Mouse (Mus musculus) hindbrain, embryonic 12.5 days (tissue): ENCODE results near the gene Frmd4b. TPM values are rescaled to one million over a fixed set of nuclear protein-coding genes. Genes with fewer than 3 reads are reported as not detected.

Experiments
- ATAC-seq: fragments of 200-750 bp; cut with Nextera tagmentation; 2 replicates; pipeline ENCODE4 v1.8.0; 2017; ENCODE audit warnings: moderate TSS enrichment; ENCODE audit not compliant: low FRiP score
- H3K27ac ChIP-seq: fragments of 300-500 bp; sonication (generic); 2 replicates; pipeline ENCODE4 v1.5.1; 2016; ENCODE audit warnings: mild to moderate bottlenecking
- H3K27me3 ChIP-seq: fragments of 300-500 bp; sonication (generic); 2 replicates; pipeline ENCODE4 v1.6.1; 2016; ENCODE audit warnings: mild to moderate bottlenecking
- H3K36me3 ChIP-seq: fragments of 300-500 bp; sonication (generic); 2 replicates; pipeline ENCODE4 v1.6.1; 2016; ENCODE audit warnings: mild to moderate bottlenecking
- H3K4me1 ChIP-seq: fragments of 300-500 bp; sonication (generic); 2 replicates; pipeline ENCODE4 v1.6.1; 2016
- H3K4me2 ChIP-seq: fragments of 300-500 bp; sonication (generic); replicated peaks from 2 replicates; pipeline ENCODE4 v1.6.1; 2016; ENCODE audit warnings: mild to moderate bottlenecking
- H3K4me3 ChIP-seq: fragments of 300-500 bp; sonication (generic); 2 replicates; pipeline ENCODE4 v1.5.1; 2016; ENCODE audit warnings: mild to moderate bottlenecking
- H3K9ac ChIP-seq: fragments of 300-500 bp; sonication (generic); 2 replicates; pipeline ENCODE4 v1.6.1; 2016; ENCODE audit warnings: mild to moderate bottlenecking, moderate library complexity
- H3K9me3 ChIP-seq: fragments of 300-500 bp; sonication (generic); replicated peaks from 2 replicates; pipeline ENCODE4 v1.6.1; 2016; ENCODE audit warnings: mild to moderate bottlenecking
- WGBS: fragments of 180-500 bp; shearing (Covaris S2); methylation state at CpG from one replicate; pipeline ENCODE4 v1.1.7; 2016; 5-methylcytosine and 5-hydroxymethylcytosine counted together
- polyA plus RNA-seq: library from polyadenylated mRNA; unstranded; fragments of >200 nt; fragmentation: Nextera tagmentation; extraction: Ambion mirVana; gene quantifications from 2 replicates; pipeline ENCODE4 v1.2.1, GENCODE M21; 2016

Gene Frmd4b
- polyA plus RNA-seq, 1 experiment from 2014 or later: 48.5 TPM

DNA sequence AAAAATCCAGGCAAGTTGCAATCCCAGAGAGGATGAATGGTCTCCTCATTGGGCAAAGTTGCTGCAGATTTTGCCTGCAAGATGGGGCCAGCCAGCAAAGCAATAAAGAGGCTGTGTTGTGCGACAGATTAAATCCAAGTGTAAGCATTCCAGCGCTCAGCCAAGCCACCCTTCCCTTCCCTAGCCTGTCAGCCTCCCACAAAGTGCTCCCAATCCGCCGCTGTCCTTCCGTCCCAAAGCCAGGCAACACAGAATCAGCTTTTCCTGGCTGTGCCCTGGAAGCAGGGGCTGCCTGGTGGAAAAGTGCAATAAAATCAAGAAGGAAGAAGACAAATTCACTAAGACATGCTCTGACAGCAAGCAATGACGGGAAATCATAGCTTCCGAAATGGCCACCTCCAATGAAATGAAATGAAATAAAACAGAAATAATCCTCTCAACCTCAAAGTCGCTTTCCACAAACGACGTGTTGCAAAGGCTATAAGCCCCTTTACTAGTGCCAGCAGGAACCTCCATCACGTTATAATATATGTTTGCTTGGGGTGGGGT is 130.5 kb downstream of the Frmd4b start:
- H3K4me1 ChIP-seq: peaks cover 25% of the 10 kb centered on the region
- 28% methylated on average over 11 of the region's 11 CpGs for WGBS
- peak overlapping the region; percentile 91 for H3K4me2 ChIP-seq
- H3K9ac ChIP-seq: no peak overlapping the region; the same call in 1 of the 2 replicates
- ATAC-seq: no peak
- 0 out of 2 replicates have a peak, but pooled peaks cover 4% of the 10 kb centered on the region for H3K36me3 ChIP-seq
- H3K9me3 ChIP-seq: no peaks in the 10 kb centered on the region
- peak overlapping the region; percentile 38 for H3K4me3 ChIP-seq
- peaks cover 17% of the 10 kb centered on the region; the same call in 1 of the 2 replicates for H3K27me3 ChIP-seq
- no peak overlapping the region for H3K27ac ChIP-seq

DNA sequence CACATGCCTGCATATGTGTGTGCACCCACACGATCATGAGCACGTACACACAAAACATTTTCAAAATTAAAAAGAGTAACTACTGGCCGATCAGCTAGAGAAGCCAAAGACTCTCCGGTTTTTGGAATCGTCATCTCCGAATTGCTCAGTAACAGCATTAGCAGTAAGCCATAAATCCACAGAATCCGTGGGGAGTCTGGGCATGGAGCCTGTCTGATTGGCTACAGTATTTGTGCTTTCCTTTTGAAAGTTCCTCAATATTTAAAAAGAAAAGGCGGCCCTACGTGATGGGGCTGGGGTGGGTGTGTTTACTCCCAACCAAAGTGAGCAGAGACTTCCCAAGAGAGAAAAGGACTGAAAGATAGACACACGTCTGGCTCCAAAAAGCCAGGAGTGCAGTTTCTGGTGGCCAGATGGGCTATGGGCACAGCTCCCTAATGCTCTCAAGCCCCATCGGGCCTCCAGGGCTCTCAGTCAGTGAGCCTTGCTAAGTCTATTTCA is 131.4 kb downstream of the Frmd4b start:
- Histone ChIP-seq H3K4me2 (no peak overlapping the region), H3K27me3 (peaks cover 17% of the 10 kb centered on the region; the same call in 1 of the 2 replicates), H3K9me3 (no peaks in the 10 kb centered on the region), H3K9ac (no peak overlapping the region), H3K27ac (no peak overlapping the region), H3K36me3 (no peaks in the 10 kb centered on the region), H3K4me1 (peaks cover 25% of the 10 kb centered on the region), H3K4me3 (no peak overlapping the region)
- no peak for ATAC-seq
- WGBS: 79% methylated on average over 11 of the region's 11 CpGs

DNA sequence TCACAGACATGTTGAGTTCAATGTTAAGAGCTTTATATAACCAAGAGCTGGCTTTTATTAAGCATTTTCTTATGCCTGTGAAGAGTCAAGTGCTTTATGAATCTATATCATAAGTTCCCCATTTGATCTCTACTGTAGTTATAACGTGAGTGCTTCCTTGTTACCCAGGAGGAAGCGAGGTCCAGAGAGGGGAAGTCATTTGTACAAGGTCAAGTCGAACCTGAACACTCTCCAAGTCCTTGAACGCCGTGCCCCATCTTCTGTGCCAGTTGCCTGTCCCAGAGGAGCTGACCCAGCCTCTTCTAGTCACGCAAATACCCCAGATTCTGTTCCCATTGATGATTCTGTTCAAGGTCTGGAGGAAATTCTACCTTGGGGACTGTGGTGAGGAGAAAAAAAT is 135.4 kb downstream of the Frmd4b start:
- ATAC-seq: no peak
- Histone ChIP-seq H3K9ac (no peak overlapping the region), H3K4me1 (peaks cover 10% of the 10 kb centered on the region), H3K4me3 (no peak overlapping the region), H3K4me2 (no peak overlapping the region), H3K9me3 (no peaks in the 10 kb centered on the region), H3K27me3 (peaks cover 8% of the 10 kb centered on the region; the same call in 1 of the 2 replicates), H3K27ac (no peak overlapping the region), H3K36me3 (no peaks in the 10 kb centered on the region)
- WGBS: 76% methylated on average over 6 of the region's 6 CpGs

DNA sequence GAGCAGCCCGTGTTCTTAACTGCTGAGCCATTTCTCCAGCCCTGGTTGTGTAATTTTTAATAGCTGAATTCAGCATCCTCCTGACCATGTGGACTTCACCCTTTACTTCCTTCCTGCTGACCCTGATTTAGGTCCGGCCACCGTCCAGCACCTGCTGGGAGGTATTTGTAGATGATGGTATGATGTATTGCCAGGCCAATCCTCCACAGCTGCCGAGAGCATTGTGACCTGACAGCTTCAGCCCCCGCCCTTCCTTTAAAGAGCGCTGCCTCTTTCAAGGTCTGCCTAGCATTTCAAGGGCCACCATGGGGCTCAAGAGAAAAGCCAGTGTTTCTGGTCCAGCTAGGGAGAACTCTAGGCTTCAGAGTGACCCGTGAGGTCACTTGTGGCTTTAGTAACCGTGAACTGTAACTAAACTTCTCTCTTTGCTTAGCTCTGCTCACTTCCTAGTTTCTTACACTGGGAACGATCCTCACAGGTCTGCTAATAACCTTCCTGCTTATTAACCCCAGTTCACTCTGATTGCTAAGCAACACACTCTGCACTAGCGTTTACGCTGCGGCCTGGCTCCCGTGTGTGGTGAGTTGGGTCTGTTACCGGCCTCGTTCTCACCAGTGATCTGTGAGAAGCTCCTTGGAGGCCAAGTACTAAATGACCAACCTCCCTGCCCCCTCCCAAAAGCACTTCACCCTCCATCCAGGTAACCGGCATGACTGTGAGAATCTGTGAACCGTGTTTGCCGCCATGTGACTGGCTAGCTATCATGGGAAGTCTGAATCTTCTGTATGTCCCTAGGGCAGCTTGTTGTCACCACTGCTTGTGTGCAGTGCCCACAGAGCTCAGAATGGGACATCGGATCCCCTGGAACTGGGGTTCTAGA is 138.1 kb downstream of the Frmd4b start:
- H3K9me3 ChIP-seq: no peaks in the 10 kb centered on the region
- no peak overlapping the region for H3K27ac ChIP-seq
- no peaks in the 10 kb centered on the region for H3K36me3 ChIP-seq
- no peak overlapping the region for H3K9ac ChIP-seq
- no peak overlapping the region for H3K4me3 ChIP-seq
- WGBS: 45% methylated on average over 19 of the region's 19 CpGs
- H3K4me1 ChIP-seq: peaks cover 7% of the 10 kb centered on the region
- no peak for ATAC-seq
- H3K4me2 ChIP-seq: no peak overlapping the region
- H3K27me3 ChIP-seq: no peaks in the 10 kb centered on the region

DNA sequence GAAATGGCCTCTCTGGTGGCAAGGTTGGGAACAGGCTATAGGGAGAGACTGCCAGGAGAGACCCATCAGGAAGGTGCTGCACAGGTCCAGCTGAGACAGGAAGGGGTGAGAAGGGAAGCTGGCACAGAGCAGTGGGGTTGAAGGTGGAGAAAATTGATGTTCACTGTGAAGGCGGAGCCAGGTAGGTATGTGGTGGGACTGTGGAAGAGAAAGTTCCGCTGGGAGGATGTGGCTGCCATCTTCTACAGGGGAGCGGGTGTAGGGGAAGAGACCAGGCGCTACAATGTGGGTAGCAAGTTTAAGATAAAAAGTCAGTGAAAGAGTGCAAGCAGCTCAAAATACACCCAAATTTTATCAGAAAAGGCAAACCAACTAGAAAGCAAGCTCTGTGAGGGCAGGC is 143.7 kb downstream of the Frmd4b start:
- no peak overlapping the region for H3K4me2 ChIP-seq
- ATAC-seq: no peak
- no peaks in the 10 kb centered on the region for H3K4me1 ChIP-seq
- no peak overlapping the region for H3K27ac ChIP-seq
- no peaks in the 10 kb centered on the region for H3K27me3 ChIP-seq
- no peaks in the 10 kb centered on the region for H3K36me3 ChIP-seq
- no peak overlapping the region for H3K9ac ChIP-seq
- no peak overlapping the region for H3K4me3 ChIP-seq
- H3K9me3 ChIP-seq: no peaks in the 10 kb centered on the region
- 95% methylated on average over 4 of the region's 4 CpGs for WGBS

DNA sequence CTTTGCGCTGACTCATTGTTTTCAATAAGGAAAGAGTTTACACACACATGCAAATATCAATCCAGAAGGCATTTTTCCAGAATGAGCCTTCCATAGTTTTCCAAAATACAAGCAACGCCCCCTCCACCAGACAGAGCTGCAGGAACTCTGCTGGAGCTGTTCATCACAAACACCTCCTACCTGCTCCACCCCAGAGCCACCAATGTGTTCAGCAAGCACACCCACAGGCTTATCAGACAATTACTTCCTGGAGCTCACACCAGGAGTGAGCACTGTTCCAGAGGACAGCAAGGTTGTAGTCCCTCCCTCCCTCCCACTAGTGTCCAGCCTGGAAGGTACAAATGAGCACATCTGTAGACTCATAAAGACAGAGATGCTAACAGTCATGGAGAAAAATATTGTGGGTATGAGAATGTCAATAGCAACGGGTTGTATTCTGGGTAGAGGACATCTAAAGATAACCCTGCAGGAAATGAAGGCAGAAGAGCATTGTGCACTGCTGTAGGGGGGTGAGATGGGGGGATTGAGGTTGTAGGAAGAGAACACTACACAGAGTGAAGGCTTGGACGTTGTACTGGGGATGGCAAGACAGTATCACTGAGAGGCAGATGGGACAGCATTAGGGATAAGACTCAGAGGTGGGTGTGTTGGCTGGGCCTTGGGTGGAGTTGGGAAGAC is 144.3 kb downstream of the Frmd4b start:
- no peak overlapping the region for H3K4me2 ChIP-seq

DNA sequence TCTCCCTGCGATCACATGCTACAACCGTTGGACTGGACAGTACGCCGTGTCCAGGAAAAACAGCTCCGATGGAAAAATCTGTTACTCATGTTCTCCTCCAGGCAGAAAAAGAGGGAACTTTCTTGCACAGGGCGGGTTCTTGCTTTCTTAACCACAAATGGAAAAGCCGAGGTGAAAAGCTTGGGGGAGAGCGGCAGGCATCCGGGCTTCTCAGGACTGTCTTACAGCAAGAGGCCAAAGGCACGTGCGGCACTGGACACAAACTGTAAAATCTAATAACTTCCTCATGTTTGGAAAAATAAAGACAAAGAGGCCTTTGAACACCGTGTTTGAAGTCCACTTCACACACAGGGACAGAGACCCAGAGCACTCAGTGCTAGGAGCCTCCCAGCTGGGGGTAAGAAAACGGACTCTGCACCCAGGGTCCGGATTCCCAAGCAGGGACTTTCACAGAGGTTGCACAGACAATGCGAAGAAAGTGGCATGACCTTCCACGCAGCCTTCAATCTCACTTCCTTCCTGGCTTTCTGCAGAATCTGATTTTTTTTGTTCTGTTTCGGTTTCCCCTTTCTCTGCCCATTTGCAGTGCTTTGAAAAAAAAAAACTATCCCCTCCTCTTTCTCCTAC is 153.3 kb downstream of the Frmd4b start:
- H3K4me2 ChIP-seq: no peak overlapping the region
- peaks cover 9% of the 10 kb centered on the region for H3K4me1 ChIP-seq
- ATAC-seq: no peak
- H3K27me3 ChIP-seq: no peaks in the 10 kb centered on the region
- H3K27ac ChIP-seq: peak overlapping the region; percentile 9
- H3K9ac ChIP-seq: no peak overlapping the region
- no peak overlapping the region for H3K4me3 ChIP-seq
- H3K36me3 ChIP-seq: no peaks in the 10 kb centered on the region
- WGBS: 55% methylated on average over 17 of the region's 17 CpGs
- H3K9me3 ChIP-seq: no peaks in the 10 kb centered on the region

More for the DNA sequence above, 144.3 kb downstream of the Frmd4b start:
- no peak overlapping the region for H3K9ac ChIP-seq
- H3K4me3 ChIP-seq: no peak overlapping the region
- no peaks in the 10 kb centered on the region for H3K36me3 ChIP-seq
- no peaks in the 10 kb centered on the region for H3K4me1 ChIP-seq
- H3K27ac ChIP-seq: no peak overlapping the region
- no peaks in the 10 kb centered on the region for H3K9me3 ChIP-seq
- H3K27me3 ChIP-seq: no peaks in the 10 kb centered on the region
- no peak for ATAC-seq
- WGBS: 79% methylated on average over 4 of the region's 4 CpGs

DNA sequence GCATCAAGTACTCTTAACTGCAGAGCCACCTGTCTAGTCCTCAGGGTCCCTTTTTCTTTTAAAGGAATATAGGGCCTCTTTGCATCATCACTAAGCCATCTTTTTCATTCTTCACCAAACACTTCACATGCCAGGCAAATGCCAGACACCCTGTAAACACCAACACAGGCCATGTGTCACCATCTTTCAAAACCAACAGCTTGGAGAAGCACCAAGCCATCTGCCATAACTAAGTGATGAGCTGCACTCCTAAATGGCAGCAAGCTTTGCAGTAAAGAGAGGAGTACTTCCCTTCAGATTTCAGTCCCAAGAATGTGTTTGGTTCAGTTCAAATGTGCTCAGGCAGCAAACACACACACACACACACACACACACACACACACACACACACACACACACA is 154.9 kb downstream of the Frmd4b start:
- no peaks in the 10 kb centered on the region for H3K27me3 ChIP-seq
- H3K27ac ChIP-seq: no peak overlapping the region
- H3K4me3 ChIP-seq: no peak overlapping the region
- H3K4me2 ChIP-seq: no peak overlapping the region
- H3K36me3 ChIP-seq: no peaks in the 10 kb centered on the region
- no peak overlapping the region for H3K9ac ChIP-seq
- H3K9me3 ChIP-seq: no peaks in the 10 kb centered on the region
- ATAC-seq: no peak
- H3K4me1 ChIP-seq: peaks cover 24% of the 10 kb centered on the region

DNA sequence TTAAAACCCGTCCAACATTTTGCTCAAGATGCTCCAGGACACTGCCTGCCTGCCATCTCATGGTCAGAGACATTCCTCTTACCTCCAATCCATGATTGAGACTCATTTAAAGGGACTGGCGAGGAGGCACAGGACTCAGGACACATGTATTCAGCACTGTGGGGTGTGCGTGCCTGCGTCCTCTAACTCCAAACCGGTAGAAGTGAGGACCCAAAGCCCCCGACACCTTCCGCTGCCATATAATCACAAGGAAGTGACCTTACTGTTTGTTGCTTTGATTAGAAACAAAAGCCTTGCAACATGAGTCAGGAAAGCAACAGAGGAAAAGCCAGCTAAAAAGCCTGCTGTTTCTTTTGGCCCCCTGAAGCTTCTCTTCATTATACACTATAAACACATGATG is 158.2 kb downstream of the Frmd4b start:
- H3K27me3 ChIP-seq: no peaks in the 10 kb centered on the region
- ATAC-seq: no peak
- no peak overlapping the region for H3K4me3 ChIP-seq
- H3K9me3 ChIP-seq: no peaks in the 10 kb centered on the region
- 68% methylated on average over 7 of the region's 7 CpGs for WGBS
- H3K27ac ChIP-seq: 0 out of 2 replicates have a peak overlapping the region, but pooled peaks have one; percentile 36
- H3K4me1 ChIP-seq: peaks cover 31% of the 10 kb centered on the region
- H3K9ac ChIP-seq: no peak overlapping the region
- no peak overlapping the region for H3K4me2 ChIP-seq
- H3K36me3 ChIP-seq: no peaks in the 10 kb centered on the region

DNA sequence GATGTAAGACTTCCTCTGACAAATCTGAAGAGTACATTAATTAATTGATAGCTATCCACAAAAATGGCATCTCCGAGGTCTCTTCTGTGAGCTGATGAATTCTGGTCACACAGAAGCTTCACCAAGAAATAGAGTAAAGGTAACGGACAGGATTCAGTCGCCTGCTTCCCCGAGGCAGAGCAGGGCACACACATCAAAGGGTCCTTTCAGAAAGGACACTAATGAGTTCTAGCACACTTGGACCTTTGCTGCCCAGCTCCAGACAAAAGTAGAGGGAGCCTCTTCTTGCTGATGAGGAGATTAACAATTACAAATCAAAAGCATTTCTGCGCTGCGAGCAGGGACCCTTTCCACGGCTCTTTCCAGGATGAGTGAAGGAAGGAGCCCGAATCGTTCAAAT is 159.0 kb downstream of the Frmd4b start:
- no peak overlapping the region for H3K4me2 ChIP-seq
- no peak for ATAC-seq
- no peaks in the 10 kb centered on the region for H3K36me3 ChIP-seq
- no peaks in the 10 kb centered on the region for H3K9me3 ChIP-seq
- no peak overlapping the region for H3K4me3 ChIP-seq
- H3K27me3 ChIP-seq: no peaks in the 10 kb centered on the region
- peaks cover 31% of the 10 kb centered on the region for H3K4me1 ChIP-seq
- H3K9ac ChIP-seq: no peak overlapping the region
- peak overlapping the region; percentile 36; the same call in 1 of the 2 replicates for H3K27ac ChIP-seq
- 40% methylated on average over 9 of the region's 9 CpGs for WGBS

DNA sequence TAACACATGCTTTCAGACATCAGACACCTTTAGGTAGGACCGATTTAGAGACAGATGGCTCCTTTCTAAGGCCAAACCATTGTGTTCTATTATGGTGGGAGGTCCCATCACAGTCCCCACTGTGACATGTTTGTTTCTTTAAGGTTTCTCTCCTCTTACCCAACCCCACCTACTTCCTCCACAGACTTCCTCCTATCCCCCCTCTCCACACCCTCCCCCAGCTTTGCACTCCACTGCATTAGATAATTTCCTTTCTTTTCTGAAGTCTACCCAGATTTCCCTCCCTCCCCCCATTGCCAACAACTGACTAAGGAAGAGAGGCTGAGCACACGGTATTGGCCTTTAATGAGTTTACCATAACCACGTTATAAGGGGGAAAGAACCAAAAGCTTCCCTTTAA is 159.4 kb downstream of the Frmd4b start:
- peak overlapping the region; percentile 36; the same call in 1 of the 2 replicates for H3K27ac ChIP-seq
- 23% methylated on average over 3 of the region's 3 CpGs for WGBS
- no peaks in the 10 kb centered on the region for H3K27me3 ChIP-seq
- no peaks in the 10 kb centered on the region for H3K36me3 ChIP-seq
- H3K4me3 ChIP-seq: no peak overlapping the region
- no peak for ATAC-seq
- H3K9ac ChIP-seq: no peak overlapping the region
- peaks cover 31% of the 10 kb centered on the region for H3K4me1 ChIP-seq
- no peaks in the 10 kb centered on the region for H3K9me3 ChIP-seq
- no peak overlapping the region for H3K4me2 ChIP-seq

DNA sequence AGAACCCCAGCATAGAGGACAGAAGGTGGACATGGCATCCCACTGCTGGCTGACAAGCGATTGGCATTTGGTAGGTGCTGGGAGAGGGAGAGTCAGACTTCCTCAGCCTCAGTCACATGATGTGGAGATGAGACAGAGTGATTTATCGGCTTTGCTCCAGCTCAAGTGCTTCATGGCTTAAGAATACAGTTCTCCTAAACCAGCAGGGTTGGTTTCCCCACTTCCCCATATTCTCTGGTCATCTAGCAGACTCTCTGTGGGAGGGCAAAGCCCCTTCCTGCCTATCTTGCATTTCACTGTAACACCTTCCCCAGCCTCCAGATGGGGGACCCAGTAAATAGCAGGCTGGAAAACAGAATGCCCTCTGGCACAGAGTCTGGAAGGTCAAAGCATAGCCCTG is 160.1 kb downstream of the Frmd4b start:
- H3K4me3 ChIP-seq: no peak overlapping the region
- H3K9ac ChIP-seq: no peak overlapping the region
- no peaks in the 10 kb centered on the region for H3K36me3 ChIP-seq
- H3K27ac ChIP-seq: 0 out of 2 replicates have a peak overlapping the region, but pooled peaks have one; percentile 30
- no peak for ATAC-seq
- H3K4me2 ChIP-seq: no peak overlapping the region
- no peaks in the 10 kb centered on the region for H3K9me3 ChIP-seq
- H3K27me3 ChIP-seq: no peaks in the 10 kb centered on the region
- 44% methylated on average over 2 of the region's 2 CpGs for WGBS
- H3K4me1 ChIP-seq: peaks cover 31% of the 10 kb centered on the region
